Comparison of ENCODE assay signal across 25 mouse cellular contexts in genomic region chr11:33060352-33060751, GRCm38 (mm10).
DNase-seq lines count a peak whose midpoint lies in the region; ATAC-seq and TF ChIP-seq lines count a peak whose summit lies in the region.
"Had no signal": no experiment of that assay in that cellular context is flagged by ENCODE, and none has a peak within 500 bp of the region (broad histone marks: within the 10 kb centered on the region; RNA-seq: fewer than 3 reads in every experiment).

No protein-coding gene starts in this region.

- no peaks in the 10 kb centered on the region for H3K27me3 ChIP-seq in hindbrain, embryonic 10.5 days (ENCODE audit: insufficient read depth, poor library complexity, severe bottlenecking)
- H3K27me3 ChIP-seq in hindbrain, embryonic 13.5 days = peaks cover 4% of the 10 kb centered on the region; the same call in 1 of the 2 replicates
- no peaks in the 10 kb centered on the region for H3K27me3 ChIP-seq in kidney, postnatal 0 days (ENCODE audit: insufficient read depth, low read length)
- no peaks in the 10 kb centered on the region for H3K27me3 ChIP-seq in kidney, adult 2 months (replicated peaks; ENCODE audit: control insufficient read depth, insufficient read depth, low read length)
- no peaks in the 10 kb centered on the region for H3K27me3 ChIP-seq in stomach, embryonic 14.5 days (ENCODE audit: control insufficient read depth, insufficient read depth, low read length)
- no peaks in the 10 kb centered on the region for H3K27me3 ChIP-seq in stomach, postnatal 0 days (ENCODE audit: control insufficient read depth, insufficient read depth, low read length)
- no peaks in the 10 kb centered on the region for H3K27me3 ChIP-seq in stomach, embryonic 16.5 days (ENCODE audit: control insufficient read depth, insufficient read depth, low read length)
- H3K27me3 ChIP-seq: forebrain, embryonic 13.5 days had no signal

- 0 out of 2 replicates have a peak overlapping the region, but pooled peaks have one; percentile 12 for H3K27ac ChIP-seq in hindbrain, embryonic 10.5 days
- no peak overlapping the region for H3K27ac ChIP-seq in hindbrain, embryonic 13.5 days
- no peak overlapping the region for H3K27ac ChIP-seq in kidney, postnatal 0 days
- no peak overlapping the region for H3K27ac ChIP-seq in kidney, adult 2 months (ENCODE audit: insufficient read depth, low read depth, low read length)
- no peak overlapping the region for H3K27ac ChIP-seq in stomach, embryonic 14.5 days (ENCODE audit: low read length)
- H3K27ac ChIP-seq in stomach, postnatal 0 days (replicated peaks) = no peak overlapping the region
- H3K27ac ChIP-seq in stomach, embryonic 16.5 days (ENCODE audit: low read length) = no peak overlapping the region
- H3K27ac ChIP-seq: forebrain, embryonic 13.5 days; heart, embryonic 10.5 days; heart, embryonic 15.5 days; limb, embryonic 12.5 days had no signal

- H3K4me1 ChIP-seq in hindbrain, embryonic 10.5 days (replicated peaks) = peaks cover 9% of the 10 kb centered on the region
- H3K4me1 ChIP-seq in hindbrain, embryonic 13.5 days (replicated peaks) = no peaks in the 10 kb centered on the region
- H3K4me1 ChIP-seq in kidney, postnatal 0 days (replicated peaks; ENCODE audit: insufficient read depth, low read length) = no peaks in the 10 kb centered on the region
- H3K4me1 ChIP-seq in kidney, adult 2 months (ENCODE audit: control insufficient read depth, insufficient read depth, low read length) = no peaks in the 10 kb centered on the region
- no peaks in the 10 kb centered on the region for H3K4me1 ChIP-seq in stomach, embryonic 14.5 days (ENCODE audit: control insufficient read depth, insufficient read depth, low read length)
- no peaks in the 10 kb centered on the region for H3K4me1 ChIP-seq in stomach, postnatal 0 days (replicated peaks; ENCODE audit: control insufficient read depth, insufficient read depth)
- no peaks in the 10 kb centered on the region for H3K4me1 ChIP-seq in stomach, embryonic 16.5 days (ENCODE audit: control insufficient read depth, insufficient read depth, low read length)
- H3K4me1 ChIP-seq: forebrain, embryonic 13.5 days; heart, embryonic 15.5 days; megakaryocyte, embryonic 14.5 days had no signal

- TF ChIP-seq POLR2A in kidney, adult 2 months (IDR thresholded peaks at IDR 0.05; ENCODE audit: low read depth, low read length) = no peak

- no peak for DNase-seq in hindbrain, embryonic 10.5 days (ENCODE audit: low spot score)
- no peak for DNase-seq in kidney, postnatal 0 days (ENCODE audit: low spot score)
- no peak for DNase-seq in kidney, adult 2 months
- DNase-seq in stomach, postnatal 0 days (ENCODE audit: low spot score) = no peak
- DNase-seq in gastrocnemius, postnatal 36 days = no peak
- DNase-seq: adrenal gland, postnatal 14 days; cerebellum, adult 11 months; cerebellum, adult 9-10 months; cerebellum, postnatal 36 days; embryo, embryonic 11 days; gastrocnemius, postnatal 10 days; kidney, postnatal 10 days; lung, postnatal 4 days; thymus, postnatal 25 days had no signal

- H3K36me3 ChIP-seq in hindbrain, embryonic 10.5 days = no peaks in the 10 kb centered on the region
- H3K36me3 ChIP-seq in hindbrain, embryonic 13.5 days = no peaks in the 10 kb centered on the region
- H3K36me3 ChIP-seq in kidney, postnatal 0 days (ENCODE audit: insufficient read depth, low read length) = no peaks in the 10 kb centered on the region
- H3K36me3 ChIP-seq in kidney, adult 2 months (ENCODE audit: control insufficient read depth, insufficient read depth, low read length) = no peaks in the 10 kb centered on the region
- H3K36me3 ChIP-seq in stomach, embryonic 14.5 days (ENCODE audit: control insufficient read depth, insufficient read depth, low read length) = no peaks in the 10 kb centered on the region
- no peaks in the 10 kb centered on the region for H3K36me3 ChIP-seq in stomach, postnatal 0 days (ENCODE audit: control insufficient read depth, insufficient read depth, low read length)
- no peaks in the 10 kb centered on the region for H3K36me3 ChIP-seq in stomach, embryonic 16.5 days (ENCODE audit: control insufficient read depth, insufficient read depth, low read length)
- H3K36me3 ChIP-seq: heart, embryonic 10.5 days; heart, embryonic 15.5 days; limb, embryonic 12.5 days had no signal

- no peak for TF ChIP-seq EP300 in stomach, postnatal 0 days (optimal IDR thresholded peaks at IDR 0.05)

- 59% methylated on average over 3 of the region's 3 CpGs for WGBS in hindbrain, embryonic 10.5 days
- 76% methylated on average over 3 of the region's 3 CpGs for WGBS in hindbrain, embryonic 13.5 days
- WGBS in kidney, postnatal 0 days = 60% methylated on average over 3 of the region's 3 CpGs
- WGBS in kidney, adult 2 months = 61% methylated on average over 3 of the region's 3 CpGs
- WGBS in stomach, embryonic 14.5 days = 66% methylated on average over 3 of the region's 3 CpGs
- WGBS in stomach, postnatal 0 days = 60% methylated on average over 3 of the region's 3 CpGs
- 58% methylated on average over 3 of the region's 3 CpGs for WGBS in stomach, embryonic 16.5 days

- ATAC-seq in hindbrain, embryonic 13.5 days (ENCODE audit: low FRiP score) = no peak
- peak; percentile 54; the same call in 1 of the 2 replicates for ATAC-seq in kidney, postnatal 0 days (replicated peaks; ENCODE audit: low FRiP score, low read depth)
- 0 out of 2 replicates have a peak, but pooled peaks have one; percentile 14 for ATAC-seq in stomach, embryonic 14.5 days (ENCODE audit: insufficient number of reproducible peaks, insufficient read depth, low FRiP score, low read depth)
- no peak for ATAC-seq in stomach, postnatal 0 days (ENCODE audit: low FRiP score, low TSS enrichment)
- peak; percentile 13; the same call in 1 of the 2 replicates for ATAC-seq in stomach, embryonic 16.5 days (ENCODE audit: insufficient read depth, low FRiP score)
- ATAC-seq: CD4-positive, CD25-positive, alpha-beta regulatory T cell, adult 4 months; forebrain, embryonic 13.5 days; intestine, embryonic 16.5 days had no signal

- H3K4me3 ChIP-seq in hindbrain, embryonic 10.5 days = no peak overlapping the region
- no peak overlapping the region for H3K4me3 ChIP-seq in hindbrain, embryonic 13.5 days
- no peak overlapping the region for H3K4me3 ChIP-seq in kidney, postnatal 0 days (replicated peaks; ENCODE audit: low read depth, low read length)
- no peak overlapping the region for H3K4me3 ChIP-seq in kidney, adult 2 months (ENCODE audit: insufficient read depth, low read depth, low read length)
- no peak overlapping the region for H3K4me3 ChIP-seq in stomach, embryonic 14.5 days (ENCODE audit: low read depth, low read length)
- H3K4me3 ChIP-seq in stomach, postnatal 0 days (ENCODE audit: low read depth, low read length) = no peak overlapping the region
- H3K4me3 ChIP-seq in stomach, embryonic 16.5 days (replicated peaks; ENCODE audit: low read length) = no peak overlapping the region
- H3K4me3 ChIP-seq: forebrain, embryonic 13.5 days; heart, embryonic 15.5 days; limb, embryonic 12.5 days had no signal

- H3K4me2 ChIP-seq in hindbrain, embryonic 13.5 days = no peak overlapping the region
- H3K4me2 ChIP-seq in kidney, postnatal 0 days (ENCODE audit: low read length) = no peak overlapping the region
- H3K4me2 ChIP-seq in stomach, embryonic 14.5 days (replicated peaks; ENCODE audit: low read depth, low read length) = no peak overlapping the region
- no peak overlapping the region for H3K4me2 ChIP-seq in stomach, postnatal 0 days (replicated peaks; ENCODE audit: low read depth)
- no peak overlapping the region for H3K4me2 ChIP-seq in stomach, embryonic 16.5 days (ENCODE audit: low read depth, low read length)
- H3K4me2 ChIP-seq: forebrain, embryonic 13.5 days; heart, embryonic 15.5 days; limb, embryonic 12.5 days; liver, embryonic 11.5 days had no signal

- H3K9ac ChIP-seq in hindbrain, embryonic 13.5 days = no peak overlapping the region
- H3K9ac ChIP-seq in kidney, postnatal 0 days (ENCODE audit: low read depth, low read length) = no peak overlapping the region
- no peak overlapping the region for H3K9ac ChIP-seq in stomach, embryonic 14.5 days (replicated peaks; ENCODE audit: low read depth, low read length)
- no peak overlapping the region for H3K9ac ChIP-seq in stomach, postnatal 0 days (ENCODE audit: low read length)
- no peak overlapping the region for H3K9ac ChIP-seq in stomach, embryonic 16.5 days (ENCODE audit: low read length)
- H3K9ac ChIP-seq: forebrain, embryonic 13.5 days; heart, embryonic 15.5 days had no signal

- intact Hi-C loops in gastrocnemius, postnatal 36 days (cut with DNase I) = no loop called here

- H3K9me3 ChIP-seq in hindbrain, embryonic 10.5 days = no peaks in the 10 kb centered on the region
- 0 out of 2 replicates have a peak, but pooled peaks cover 3% of the 10 kb centered on the region for H3K9me3 ChIP-seq in hindbrain, embryonic 13.5 days
- no peaks in the 10 kb centered on the region for H3K9me3 ChIP-seq in kidney, postnatal 0 days (replicated peaks; ENCODE audit: low read length)
- no peaks in the 10 kb centered on the region for H3K9me3 ChIP-seq in stomach, embryonic 14.5 days (ENCODE audit: control insufficient read depth, low read depth, low read length)
- no peaks in the 10 kb centered on the region for H3K9me3 ChIP-seq in stomach, postnatal 0 days (ENCODE audit: control insufficient read depth, low read length)
- no peaks in the 10 kb centered on the region for H3K9me3 ChIP-seq in stomach, embryonic 16.5 days (replicated peaks; ENCODE audit: control insufficient read depth, low read length)
- H3K9me3 ChIP-seq: forebrain, embryonic 13.5 days; heart, embryonic 10.5 days; heart, embryonic 15.5 days; limb, embryonic 12.5 days; megakaryocyte, embryonic 14.5 days had no signal

- no peak for TF ChIP-seq CTCF in kidney, postnatal 0 days (IDR thresholded peaks at IDR 0.05; ENCODE audit: low read depth)
- no peak for TF ChIP-seq CTCF in kidney, adult 2 months (conservative IDR thresholded peaks at IDR 0.05; ENCODE audit: insufficient read depth, insufficient read length, low read depth, low read length)
- TF ChIP-seq CTCF in stomach, postnatal 0 days (IDR thresholded peaks at IDR 0.05; ENCODE audit: low read depth) = no peak

Comparison
In these comparisons a context has a peak if more than half of its experiments do, and no peak if none do; other contexts are left out.
1. ATAC-seq: peak in kidney, postnatal 0 days (single experiment), stomach, embryonic 14.5 days (single experiment) and stomach, embryonic 16.5 days (single experiment); none in hindbrain, embryonic 13.5 days (single experiment) and stomach, postnatal 0 days (single experiment).